Mouse (Mus musculus): ENCODE measurements around the gene Sdhaf1.

Gene Sdhaf1

GRCm38 (mm10) chr7:30323795-30324194 lies at the start of gene Sdhaf1:
Gene Sdhaf1, minus strand, starts transcription at chr7:30323895.
- in situ Hi-C loops (cut with MboI, MseI): no loop called here

GRCm38 (mm10) chr7:30367466-30367865 lies 43.8 kb upstream of the Sdhaf1 start:
- in situ Hi-C loops (cut with MboI, MseI): no loop called here

DNA sequence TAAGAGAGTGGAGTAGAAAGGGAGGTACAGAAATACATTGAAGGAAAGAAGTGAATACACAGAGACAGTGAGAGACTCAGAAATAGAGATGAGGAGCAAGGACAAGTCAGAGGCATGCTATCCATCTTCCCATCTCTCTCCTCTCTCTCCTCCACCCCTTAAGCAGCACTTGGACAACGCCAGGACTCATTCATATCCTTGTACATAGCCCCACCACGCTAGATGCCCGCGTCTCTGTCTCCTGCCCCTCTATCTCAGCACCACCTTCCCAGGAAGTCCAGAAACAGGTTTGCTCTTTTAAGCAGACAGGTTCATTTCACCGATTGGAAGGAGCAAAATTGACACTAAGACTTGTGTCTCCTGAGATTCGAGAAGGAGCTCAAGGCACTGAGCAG lies 39.6 kb upstream of the Sdhaf1 start:
- in situ Hi-C loops (cut with MboI, MseI): loop anchor here (5.0 kb wide), 1 partner anchor 74 kb away; no protein-coding TSS in a partner anchor

- in situ Hi-C loops (cut with MboI, MseI): loop anchor here (5.0 kb wide), 1 partner anchor 75 kb away; no protein-coding TSS in a partner anchor
These were observed 39.1 kb upstream of the Sdhaf1 start, which contains the start of gene Lrfn3 for GRCm38 (mm10) chr7:30362652-30363343. Gene Lrfn3, minus strand, starts transcription at chr7:30362772.

GRCm38 (mm10) chr7:30360028-30360427 lies 36.3 kb upstream of the Sdhaf1 start:
- in situ Hi-C loops (cut with MboI, MseI): loop anchor here (5.0 kb wide), 1 partner anchor 77 kb away; no protein-coding TSS in a partner anchor

DNA sequence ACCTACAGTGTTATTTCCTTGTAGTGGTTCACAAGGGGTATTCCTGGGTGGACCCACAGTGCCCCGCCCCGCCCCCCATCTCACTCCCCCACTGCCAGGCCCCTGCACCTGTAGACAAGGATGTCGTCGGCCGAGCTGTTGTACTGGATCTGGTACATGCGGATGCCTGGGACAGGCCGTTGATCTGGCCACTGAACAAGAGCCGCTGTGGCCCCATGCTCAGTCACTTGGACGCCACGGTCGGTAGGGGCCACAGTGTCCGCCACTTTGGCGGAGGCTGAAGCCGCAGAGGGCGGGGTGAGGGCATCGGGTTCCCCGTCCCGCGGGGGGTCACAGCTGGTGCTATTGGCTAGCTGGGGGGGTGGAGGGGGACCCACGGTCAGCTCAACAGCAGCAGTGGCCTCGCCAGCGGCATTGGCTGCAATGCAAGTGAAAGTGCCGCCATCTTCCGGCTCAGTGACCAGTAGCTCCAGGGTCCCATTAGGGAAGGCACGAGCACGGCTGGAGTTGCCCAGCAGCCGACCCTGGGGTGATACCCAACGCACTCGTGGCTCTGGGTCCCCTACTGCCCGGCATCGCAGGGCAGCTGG lies 35.7 kb upstream of the Sdhaf1 start:
- in situ Hi-C loops (cut with MboI, MseI): no loop called here

DNA sequence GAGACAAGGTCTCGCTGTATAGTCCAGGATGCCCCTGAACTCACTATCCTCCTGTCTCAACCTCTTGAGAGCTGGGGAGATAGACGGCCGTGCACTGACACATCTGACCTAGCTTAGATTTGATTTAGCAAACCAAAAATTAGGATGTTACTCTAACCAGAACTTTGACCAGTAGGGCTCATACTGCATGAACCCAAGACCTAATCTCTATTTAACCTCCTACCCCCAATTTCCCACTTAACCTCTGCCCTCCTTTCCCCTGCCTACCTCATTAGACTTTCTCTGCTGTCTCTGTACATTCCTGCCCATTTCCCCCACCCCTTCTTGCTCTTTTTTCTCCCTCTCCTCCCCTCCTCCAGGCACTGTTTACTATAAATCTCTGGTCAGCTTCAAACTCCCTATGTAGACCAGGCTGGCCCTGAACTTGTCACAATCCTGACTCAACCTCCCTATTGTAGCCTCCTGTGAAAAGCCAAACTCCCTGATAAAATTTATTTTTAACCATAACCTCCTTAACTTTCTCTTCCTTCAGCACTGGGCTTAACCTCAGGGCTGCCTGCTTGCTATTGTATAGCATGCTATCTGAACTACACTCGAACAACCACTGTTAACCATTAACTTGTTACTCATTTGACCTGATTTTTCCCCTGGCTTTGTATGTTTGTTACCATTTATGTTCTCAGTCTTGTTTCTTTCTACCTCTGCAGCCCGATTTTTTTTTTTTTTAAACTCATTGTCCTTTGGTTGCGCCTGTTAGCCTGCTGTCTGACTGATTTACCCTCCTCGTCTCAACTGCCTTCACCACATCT lies 34.9 kb upstream of the Sdhaf1 start:
- in situ Hi-C loops (cut with MboI, MseI): no loop called here

- in situ Hi-C loops (cut with MboI, MseI): no loop called here
These were observed 30.4 kb upstream of the Sdhaf1 start for GRCm38 (mm10) chr7:30354059-30354458.

DNA sequence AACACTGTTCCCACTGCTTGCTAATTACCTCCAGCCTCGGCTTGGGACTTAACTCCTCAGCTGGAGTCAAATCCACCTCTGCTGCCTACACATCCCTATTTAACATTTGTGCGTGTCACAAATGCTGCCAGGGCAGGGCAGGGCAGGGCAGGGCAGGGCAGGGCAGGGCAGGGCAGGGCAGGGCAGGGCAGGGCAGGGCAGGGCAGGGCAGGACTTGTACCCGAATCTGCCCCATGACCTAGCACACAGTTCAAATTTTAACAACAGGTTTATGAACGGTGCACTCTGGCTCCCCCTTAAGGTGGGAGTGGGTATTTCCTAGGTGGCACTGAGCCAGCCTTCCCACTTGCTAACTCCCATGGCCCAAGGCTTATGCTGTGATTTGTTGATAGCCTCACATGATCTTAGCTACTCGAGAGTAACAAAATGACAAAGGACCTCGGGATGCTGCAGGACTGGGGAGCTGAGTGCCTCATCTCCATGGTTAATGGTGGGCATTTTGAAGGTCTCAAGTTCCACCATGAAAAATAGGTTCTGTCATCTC lies 29.7 kb upstream of the Sdhaf1 start:
- in situ Hi-C loops (cut with MboI, MseI): no loop called here

- in situ Hi-C loops (cut with MboI, MseI): no loop called here
These were observed 24.1 kb upstream of the Sdhaf1 start for GRCm38 (mm10) chr7:30347828-30348227.

GRCm38 (mm10) chr7:30346635-30347379 lies 23.1 kb upstream of the Sdhaf1 start:
- in situ Hi-C loops (cut with MboI, MseI): no loop called here

DNA sequence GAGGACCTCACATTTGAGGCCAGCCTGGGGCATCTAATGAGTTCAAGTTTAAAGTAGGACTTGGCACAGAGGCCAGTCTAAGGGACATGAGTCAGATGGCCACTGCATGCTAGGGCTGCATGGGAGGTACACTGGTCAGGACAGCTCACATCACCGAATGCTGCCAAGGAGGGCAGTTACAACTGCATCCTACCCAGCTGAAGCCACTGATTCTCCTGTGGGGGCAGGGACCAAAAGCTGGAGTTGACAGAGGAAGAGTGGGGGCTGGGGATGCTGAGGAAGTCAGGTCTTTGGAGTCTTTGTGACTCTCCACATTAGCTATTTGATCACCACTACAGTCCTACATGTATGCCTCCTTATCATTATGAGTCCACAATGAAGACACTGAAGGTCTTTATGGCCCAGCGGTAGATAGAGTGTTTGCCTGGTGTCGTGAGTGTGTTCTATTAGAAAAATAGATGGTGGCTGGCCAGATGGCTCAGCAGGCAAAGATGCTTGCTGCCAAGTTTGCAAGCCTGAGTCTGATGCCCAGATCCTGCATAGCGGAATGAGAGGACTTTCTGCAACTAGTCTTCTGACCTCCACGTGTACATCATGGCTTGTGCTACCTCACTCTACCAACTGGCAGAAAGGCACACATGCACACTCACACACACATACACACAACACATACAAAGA lies 15.9 kb upstream of the Sdhaf1 start:
- in situ Hi-C loops (cut with MboI, MseI): no loop called here

- in situ Hi-C loops (cut with MboI, MseI): no loop called here
These were observed 12.7 kb upstream of the Sdhaf1 start for GRCm38 (mm10) chr7:30336384-30336783.

- in situ Hi-C loops (cut with MboI, MseI): no loop called here
These were observed 12.0 kb upstream of the Sdhaf1 start for GRCm38 (mm10) chr7:30335688-30336087.

DNA sequence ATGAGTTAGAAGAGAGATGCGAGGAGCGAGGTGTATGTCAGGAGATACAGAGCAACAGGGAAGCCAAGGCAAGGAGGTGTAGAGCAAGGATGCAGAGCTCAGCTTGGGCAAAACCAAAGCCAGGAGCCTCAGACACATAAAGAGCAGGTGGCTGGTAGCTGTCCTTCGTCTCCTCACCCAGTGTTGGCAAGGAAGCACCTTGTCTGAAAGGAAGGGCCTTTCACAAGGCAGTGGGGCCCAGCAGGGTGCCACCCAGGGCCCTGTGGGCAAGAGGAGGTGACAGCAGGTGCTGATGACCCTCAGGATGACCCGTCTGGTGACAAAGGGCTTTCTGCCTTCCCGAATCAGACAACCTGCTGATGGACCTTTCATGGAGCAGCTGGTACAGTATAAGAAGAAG lies 10.9 kb upstream of the Sdhaf1 start:
- in situ Hi-C loops (cut with MboI, MseI): no loop called here

DNA sequence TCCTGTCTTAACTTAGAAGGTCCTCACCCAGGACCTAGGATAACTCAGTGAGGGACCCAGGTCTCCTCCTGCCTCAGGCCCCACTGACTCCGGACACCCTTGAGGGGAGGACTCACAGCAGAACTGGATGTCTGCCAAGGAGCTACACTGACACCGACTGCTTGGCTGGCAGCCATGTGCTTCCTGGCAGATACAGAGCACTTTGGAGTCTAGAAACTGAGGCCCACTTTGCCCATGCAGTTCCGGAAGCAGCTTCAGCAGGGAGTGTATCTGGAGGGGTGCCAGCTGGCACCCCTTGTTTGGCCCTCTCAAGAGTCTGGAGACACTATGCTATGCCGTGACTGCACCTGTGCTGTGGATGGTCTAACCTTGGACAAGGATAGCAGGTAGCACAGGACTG lies 9.7 kb upstream of the Sdhaf1 start:
- in situ Hi-C loops (cut with MboI, MseI): no loop called here

DNA sequence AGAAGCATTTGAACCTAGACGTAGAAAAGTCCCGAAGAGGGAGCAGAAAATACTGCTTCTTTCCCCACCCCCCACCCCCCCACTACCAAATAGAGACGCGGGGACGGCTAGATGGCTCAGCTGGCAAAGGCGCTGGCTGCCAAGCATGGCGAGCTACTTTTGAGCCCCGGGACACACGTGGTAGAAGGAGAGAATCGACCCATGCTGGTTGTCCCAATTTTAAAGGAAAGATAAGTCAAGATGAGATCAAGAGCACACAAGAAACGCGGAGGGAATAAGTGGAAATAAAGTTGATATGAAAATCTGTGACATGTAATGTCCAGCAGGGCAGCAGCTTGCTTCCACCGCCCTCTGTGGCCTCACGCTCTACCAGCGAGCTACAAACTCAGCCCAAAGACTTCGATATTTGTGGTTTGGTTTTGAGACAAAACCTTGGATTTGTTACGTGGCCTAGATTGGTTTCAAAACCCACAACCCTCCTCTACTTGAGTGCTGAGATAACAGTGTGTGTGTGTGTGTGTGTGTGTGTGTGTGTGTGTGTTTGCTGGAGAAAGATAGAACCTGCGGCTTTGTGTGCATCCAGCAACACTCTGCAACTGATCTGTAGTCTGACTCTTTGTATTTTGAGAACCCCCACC lies 9.0 kb upstream of the Sdhaf1 start:
- in situ Hi-C loops (cut with MboI, MseI): no loop called here

- in situ Hi-C loops (cut with MboI, MseI): no loop called here
These were observed 8.2 kb upstream of the Sdhaf1 start for GRCm38 (mm10) chr7:30331887-30332286.

GRCm38 (mm10) chr7:30328379-30328778 lies 4.7 kb upstream of the Sdhaf1 start:
- in situ Hi-C loops (cut with MboI, MseI): no loop called here

GRCm38 (mm10) chr7:30327140-30327539 lies 3.4 kb upstream of the Sdhaf1 start:
- in situ Hi-C loops (cut with MboI, MseI): no loop called here
